Mouse (Mus musculus): ENCODE results near the gene Gldn. TPM values are rescaled to one million over a fixed set of nuclear protein-coding genes. Genes with fewer than 3 reads are reported as not detected.

Gldn gene
- 0.34 and 0.37 TPM in 2 replicates for polyA plus RNA-seq (2016; fragmentation: Nextera tagmentation; extraction: Ambion mirVana)

- Histone ChIP-seq H3K4me3 (peak within 1 kb of the TSS; percentile 41), H3K4me2 (replicated peaks) (peak within 1 kb of the TSS; percentile 91), H3K27ac (no peak within 1 kb of the TSS), H3K36me3 (no peaks in the 10 kb centered on the region), H3K9me3 (no peaks in the 10 kb centered on the region), H3K9ac (peak within 1 kb of the TSS; percentile 44), H3K27me3 (peaks cover 27% of the 10 kb centered on the region), H3K4me1 (peaks cover 8% of the 10 kb centered on the region; the same call in 1 of the 2 replicates)
- no peak for ATAC-seq (ENCODE audit: insufficient number of reproducible peaks, insufficient read depth, low FRiP score, low TSS enrichment)
- 3% methylated on average over 61 of the region's 61 CpGs for WGBS
These were observed at the start of gene Gldn for GRCm38 (mm10) chr9:54286331-54286987. Gene Gldn (plus strand): TSS chr9:54286486.

GRCm38 (mm10) chr9:54244869-54245665 lies 41.2 kb upstream of the Gldn start:
- Histone ChIP-seq H3K9me3 (no peaks in the 10 kb centered on the region), H3K9ac (no peak overlapping the region), H3K36me3 (no peaks in the 10 kb centered on the region), H3K4me1 (no peaks in the 10 kb centered on the region), H3K4me3 (no peak overlapping the region), H3K4me2 (replicated peaks) (no peak overlapping the region), H3K27ac (no peak overlapping the region), H3K27me3 (no peaks in the 10 kb centered on the region)
- ATAC-seq (ENCODE audit: insufficient number of reproducible peaks, insufficient read depth, low FRiP score, low TSS enrichment): no peak
- whole genome bisulfite sequencing: 46% methylated on average over 3 of the region's 3 CpGs

- no peaks in the 10 kb centered on the region for H3K4me1 ChIP-seq
- no peaks in the 10 kb centered on the region for H3K9me3 ChIP-seq
- no peaks in the 10 kb centered on the region for H3K36me3 ChIP-seq
- H3K27me3 ChIP-seq: no peaks in the 10 kb centered on the region
- no peak overlapping the region for H3K27ac ChIP-seq
- no peak overlapping the region for H3K9ac ChIP-seq
- 67% methylated on average over 4 of the region's 4 CpGs for whole genome bisulfite sequencing
- ATAC-seq (ENCODE audit: insufficient number of reproducible peaks, insufficient read depth, low FRiP score, low TSS enrichment): no peak
- H3K4me2 ChIP-seq (replicated peaks): no peak overlapping the region
- H3K4me3 ChIP-seq: no peak overlapping the region
These were observed 21.5 kb upstream of the Gldn start for GRCm38 (mm10) chr9:54264754-54265153.

- Histone ChIP-seq H3K4me3 (no peak within 1 kb of the TSS), H3K9ac (no peak within 1 kb of the TSS), H3K4me1 (no peaks in the 10 kb centered on the region), H3K4me2 (replicated peaks) (no peak within 1 kb of the TSS), H3K27ac (no peak within 1 kb of the TSS), H3K9me3 (no peaks in the 10 kb centered on the region), H3K27me3 (no peaks in the 10 kb centered on the region), H3K36me3 (no peaks in the 10 kb centered on the region)
- 84% methylated on average over 7 of the region's 7 CpGs for WGBS
- no peak for ATAC-seq (ENCODE audit: insufficient number of reproducible peaks, insufficient read depth, low FRiP score, low TSS enrichment)
These were observed 18.3 kb upstream of the Gldn start, which contains the start of gene Cyp19a1 for GRCm38 (mm10) chr9:54268010-54268409. Gene Cyp19a1 (minus strand): TSS chr9:54268110.

- no peaks in the 10 kb centered on the region for H3K27me3 ChIP-seq
- H3K4me3 ChIP-seq: no peak overlapping the region
- 77% methylated on average over 6 of the region's 6 CpGs for WGBS
- no peak overlapping the region for H3K4me2 ChIP-seq (replicated peaks)
- H3K9me3 ChIP-seq: no peaks in the 10 kb centered on the region
- H3K9ac ChIP-seq: no peak overlapping the region
- H3K4me1 ChIP-seq: no peaks in the 10 kb centered on the region
- no peaks in the 10 kb centered on the region for H3K36me3 ChIP-seq
- ATAC-seq (ENCODE audit: insufficient number of reproducible peaks, insufficient read depth, low FRiP score, low TSS enrichment): no peak
- no peak overlapping the region for H3K27ac ChIP-seq
These were observed 16.3 kb upstream of the Gldn start for GRCm38 (mm10) chr9:54269987-54270386.

GRCm38 (mm10) chr9:54270889-54271288 lies 15.4 kb upstream of the Gldn start:
- Histone ChIP-seq H3K27me3 (no peaks in the 10 kb centered on the region), H3K4me1 (no peaks in the 10 kb centered on the region), H3K27ac (no peak overlapping the region), H3K4me3 (no peak overlapping the region), H3K9ac (no peak overlapping the region), H3K4me2 (replicated peaks) (no peak overlapping the region), H3K9me3 (no peaks in the 10 kb centered on the region), H3K36me3 (no peaks in the 10 kb centered on the region)
- WGBS: 31% methylated on average over 5 of the region's 5 CpGs
- ATAC-seq (ENCODE audit: insufficient number of reproducible peaks, insufficient read depth, low FRiP score, low TSS enrichment): no peak

- WGBS: 85% methylated on average over 4 of the region's 4 CpGs
- H3K36me3 ChIP-seq: no peaks in the 10 kb centered on the region
- H3K9ac ChIP-seq: no peak overlapping the region
- H3K4me1 ChIP-seq: no peaks in the 10 kb centered on the region
- no peak overlapping the region for H3K4me3 ChIP-seq
- no peak overlapping the region for H3K27ac ChIP-seq
- H3K27me3 ChIP-seq: no peaks in the 10 kb centered on the region
- no peaks in the 10 kb centered on the region for H3K9me3 ChIP-seq
- no peak for ATAC-seq (ENCODE audit: insufficient number of reproducible peaks, insufficient read depth, low FRiP score, low TSS enrichment)
- no peak overlapping the region for H3K4me2 ChIP-seq (replicated peaks)
These were observed 11.0 kb upstream of the Gldn start for GRCm38 (mm10) chr9:54275283-54275682.

- 0 out of 2 replicates have a peak, but pooled peaks cover 4% of the 10 kb centered on the region for H3K27me3 ChIP-seq
- no peak for ATAC-seq (ENCODE audit: insufficient number of reproducible peaks, insufficient read depth, low FRiP score, low TSS enrichment)
These were observed 7.2 kb upstream of the Gldn start for GRCm38 (mm10) chr9:54279046-54279589.

GRCm38 (mm10) chr9:54287804-54288203 lies 1.5 kb downstream of the Gldn start:
- H3K4me3 ChIP-seq: no peak overlapping the region
- H3K9ac ChIP-seq: no peak overlapping the region
- no peaks in the 10 kb centered on the region for H3K9me3 ChIP-seq
- H3K4me2 ChIP-seq (replicated peaks): no peak overlapping the region
- ATAC-seq (ENCODE audit: insufficient number of reproducible peaks, insufficient read depth, low FRiP score, low TSS enrichment): no peak
- H3K27me3 ChIP-seq: peaks cover 27% of the 10 kb centered on the region
- H3K4me1 ChIP-seq: peaks cover 8% of the 10 kb centered on the region; the same call in 1 of the 2 replicates
- H3K27ac ChIP-seq: no peak overlapping the region
- WGBS: 45% methylated on average over 5 of the region's 5 CpGs
- H3K36me3 ChIP-seq: no peaks in the 10 kb centered on the region

More at GRCm38 (mm10) chr9:54279046-54279589, 7.2 kb upstream of the Gldn start:
- 84% methylated on average over 12 of the region's 12 CpGs for WGBS
- Histone ChIP-seq H3K27ac (no peak overlapping the region), H3K36me3 (no peaks in the 10 kb centered on the region), H3K4me2 (replicated peaks) (no peak overlapping the region), H3K9me3 (no peaks in the 10 kb centered on the region), H3K9ac (no peak overlapping the region), H3K4me1 (no peaks in the 10 kb centered on the region), H3K4me3 (no peak overlapping the region)

- no peaks in the 10 kb centered on the region for H3K9me3 ChIP-seq
- 85% methylated on average over 3 of the region's 3 CpGs for WGBS
- no peak overlapping the region for H3K4me2 ChIP-seq (replicated peaks)
- H3K36me3 ChIP-seq: no peaks in the 10 kb centered on the region
- H3K27me3 ChIP-seq: no peaks in the 10 kb centered on the region
- H3K27ac ChIP-seq: no peak overlapping the region
- no peak overlapping the region for H3K9ac ChIP-seq
- no peak for ATAC-seq (ENCODE audit: insufficient number of reproducible peaks, insufficient read depth, low FRiP score, low TSS enrichment)
- no peaks in the 10 kb centered on the region for H3K4me1 ChIP-seq
- H3K4me3 ChIP-seq: no peak overlapping the region
These were observed 13.1 kb downstream of the Gldn start for GRCm38 (mm10) chr9:54299389-54299788.

- H3K4me2 ChIP-seq (replicated peaks): no peak overlapping the region
- no peaks in the 10 kb centered on the region for H3K36me3 ChIP-seq
- no peaks in the 10 kb centered on the region for H3K27me3 ChIP-seq
- H3K4me1 ChIP-seq: no peaks in the 10 kb centered on the region
- H3K9me3 ChIP-seq: no peaks in the 10 kb centered on the region
- H3K4me3 ChIP-seq: no peak overlapping the region
- H3K9ac ChIP-seq: no peak overlapping the region
- no peak for ATAC-seq (ENCODE audit: insufficient number of reproducible peaks, insufficient read depth, low FRiP score, low TSS enrichment)
- H3K27ac ChIP-seq: no peak overlapping the region
These were observed 13.5 kb downstream of the Gldn start for GRCm38 (mm10) chr9:54299792-54300191.

GRCm38 (mm10) chr9:54301255-54301654 lies 15.0 kb downstream of the Gldn start:
- Histone ChIP-seq H3K27ac (no peak overlapping the region), H3K4me2 (replicated peaks) (no peak overlapping the region), H3K4me1 (no peaks in the 10 kb centered on the region), H3K36me3 (no peaks in the 10 kb centered on the region), H3K4me3 (no peak overlapping the region), H3K9ac (no peak overlapping the region), H3K27me3 (no peaks in the 10 kb centered on the region), H3K9me3 (no peaks in the 10 kb centered on the region)
- 89% methylated on average over 4 of the region's 4 CpGs for WGBS
- no peak for ATAC-seq (ENCODE audit: insufficient number of reproducible peaks, insufficient read depth, low FRiP score, low TSS enrichment)
